Mouse (Mus musculus) MEL (cell line): Measurements from ENCODE around the gene Snx29. TPM values are rescaled to one million over a fixed set of nuclear protein-coding genes. Genes with fewer than 3 reads are reported as not detected.

Experiments used
- DNase-seq: peaks from one replicate; pipeline ENCODE4 v3.0.0; 2011; ENCODE audit warnings: low read depth, low spot score
- H3K27ac ChIP-seq: 2 replicates; pipeline ENCODE4 v1.5.1; 2012; ENCODE audit warnings: low read depth, mild to moderate bottlenecking, control low read depth, low read length, moderate library complexity; ENCODE audit not compliant: control insufficient read depth
- H3K27me3 ChIP-seq, 2 experiments: fragments of 150-350 bp in 1 of 2; sonication (generic) in 1 of 2; 2 replicates each; pipeline ENCODE4 v1.6.1; 2012; ENCODE audit warnings: low read length in 2 of 2, mild to moderate bottlenecking in 2 of 2, improper control_type of control experiment in 1 of 2, moderate library complexity in 1 of 2; ENCODE audit not compliant: insufficient read depth in 2 of 2, control insufficient read depth in 1 of 2
- H3K36me3 ChIP-seq, 2 experiments: 2 replicates each; pipeline ENCODE4 v1.6.1; 2012 to 2014; ENCODE audit warnings: low read length in 2 of 2, improper control_type of control experiment in 1 of 2, inconsistent platforms in 1 of 2, mild to moderate bottlenecking in 1 of 2; ENCODE audit not compliant: insufficient read depth in 2 of 2, control insufficient read depth in 1 of 2
- H3K4me1 ChIP-seq, 2 experiments: fragments of 150-350 bp in 1 of 2; sonication (generic) in 1 of 2; 2 replicates each; pipeline ENCODE4 v1.6.1; 2012; ENCODE audit warnings: low read length in 2 of 2, improper control_type of control experiment in 1 of 2, mild to moderate bottlenecking in 1 of 2; ENCODE audit not compliant: insufficient read depth in 2 of 2, control insufficient read depth in 1 of 2
- H3K4me3 ChIP-seq, 2 experiments: fragments of 150-350 bp in 1 of 2; sonication (generic) in 1 of 2; 2 replicates each; pipeline ENCODE4 v1.5.1; 2012; ENCODE audit warnings: low read depth in 2 of 2, low read length in 2 of 2, mild to moderate bottlenecking in 2 of 2, moderate library complexity in 2 of 2, control low read depth in 1 of 2, improper control_type of control experiment in 1 of 2; ENCODE audit not compliant: control insufficient read depth in 1 of 2, insufficient read depth in 1 of 2
- H3K79me2 ChIP-seq: 2 replicates; pipeline ENCODE4 v1.6.1; 2012; ENCODE audit warnings: mild to moderate bottlenecking, low read length, moderate library complexity; ENCODE audit not compliant: control insufficient read depth, poor library complexity, insufficient read depth
- H3K9ac ChIP-seq: 2 replicates; pipeline ENCODE4 v1.6.1; 2012; ENCODE audit warnings: low read depth, mild to moderate bottlenecking, control low read depth, low read length, moderate library complexity; ENCODE audit not compliant: control insufficient read depth, poor library complexity, severe bottlenecking
- H3K9me3 ChIP-seq: fragments of 150-350 bp; sonication (generic); replicated peaks from 2 replicates; pipeline ENCODE4 v1.6.1; 2012; ENCODE audit warnings: mild to moderate bottlenecking, low read length, improper control_type of control experiment, moderate library complexity; ENCODE audit not compliant: insufficient read depth
- BHLHE40 ChIP-seq: IDR thresholded peaks from 2 replicates; pipeline ENCODE4 v1.6.1; 2012; ENCODE audit warnings: low read depth, mild to moderate bottlenecking, inconsistent platforms, low read length, improper control_type of control experiment, borderline replicate concordance
- CHD2 ChIP-seq: IDR thresholded peaks from 2 replicates; pipeline ENCODE4 v1.6.1; 2011; ENCODE audit warnings: low read length, improper control_type of control experiment
- CTCF ChIP-seq, 3 experiments: IDR thresholded peaks in 2 of 3; conservative IDR thresholded peaks in 1 of 3; 2 replicates each; pipeline ENCODE4 v1.5.1; 2011 to 2012; ENCODE audit warnings: low read length in 3 of 3, low read depth in 2 of 3, mild to moderate bottlenecking in 2 of 3, improper control_type of control experiment in 1 of 3, inconsistent platforms in 1 of 3, mixed read lengths in 1 of 3, moderate library complexity in 1 of 3; ENCODE audit not compliant: control insufficient read depth in 1 of 3, insufficient read depth in 1 of 3, poor library complexity in 1 of 3, severe bottlenecking in 1 of 3
- GABPA ChIP-seq: IDR thresholded peaks from 2 replicates; pipeline ENCODE4 v1.6.1; 2012; ENCODE audit warnings: low read depth, mild to moderate bottlenecking, inconsistent platforms, low read length, improper control_type of control experiment, moderate library complexity
- JUND ChIP-seq: IDR thresholded peaks from 2 replicates; pipeline ENCODE4 v1.6.1; 2011; ENCODE audit warnings: low read depth, mild to moderate bottlenecking, improper control_type of control experiment, low read length
- KAT2A ChIP-seq: conservative IDR thresholded peaks from 2 replicates; pipeline ENCODE4 v1.6.1; 2012; ENCODE audit warnings: low read depth, low read length, improper control_type of control experiment, inconsistent platforms
- MAFK ChIP-seq: IDR thresholded peaks from 2 replicates; pipeline ENCODE4 v1.6.1; 2011; ENCODE audit warnings: low read depth, mild to moderate bottlenecking, low read length, improper control_type of control experiment, borderline replicate concordance
- MAX ChIP-seq: IDR thresholded peaks from 2 replicates; pipeline ENCODE4 v1.6.1; 2011; ENCODE audit warnings: low read length, improper control_type of control experiment
- MAZ ChIP-seq: IDR thresholded peaks from 2 replicates; pipeline ENCODE4 v1.6.1; 2012; ENCODE audit warnings: low read depth, mild to moderate bottlenecking, inconsistent platforms, low read length, improper control_type of control experiment
- MYB ChIP-seq: IDR thresholded peaks from 2 replicates; pipeline ENCODE4 v1.6.1; 2011; ENCODE audit warnings: mild to moderate bottlenecking, low read depth, low read length, improper control_type of control experiment
- POLR2AphosphoS2 ChIP-seq: IDR thresholded peaks from 2 replicates; pipeline ENCODE4 v1.6.1; 2011; ENCODE audit warnings: low read length, improper control_type of control experiment
- POLR2AphosphoS5 ChIP-seq: IDR thresholded peaks from 2 replicates; pipeline ENCODE4 v1.6.1; 2012; ENCODE audit warnings: low read depth, borderline replicate concordance, mild to moderate bottlenecking, inconsistent platforms, low read length, moderate library complexity, mixed read lengths
- RAD21 ChIP-seq: IDR thresholded peaks from 2 replicates; pipeline ENCODE4 v1.6.1; 2011; ENCODE audit warnings: mild to moderate bottlenecking, low read depth, low read length, improper control_type of control experiment
- RCOR1 ChIP-seq: IDR thresholded peaks from 2 replicates; pipeline ENCODE4 v1.6.1; 2012; ENCODE audit warnings: low read depth, mild to moderate bottlenecking, inconsistent platforms, low read length, improper control_type of control experiment
- SMC3 ChIP-seq: IDR thresholded peaks from 2 replicates; pipeline ENCODE4 v1.6.1; 2011; ENCODE audit warnings: low read depth, low read length, improper control_type of control experiment
- TAL1 ChIP-seq: IDR thresholded peaks from 2 replicates; pipeline ENCODE4 v1.6.1; 2012; ENCODE audit warnings: mild to moderate bottlenecking, inconsistent platforms, low read length, moderate library complexity, mixed read lengths
- USF2 ChIP-seq, 2 experiments: IDR thresholded peaks; 2 replicates each; pipeline ENCODE4 v1.6.1; 2011 to 2012; ENCODE audit warnings: improper control_type of control experiment in 2 of 2, low read length in 2 of 2, borderline replicate concordance in 1 of 2, inconsistent platforms in 1 of 2, low read depth in 1 of 2, mild to moderate bottlenecking in 1 of 2; ENCODE audit not compliant: insufficient read depth in 1 of 2
- ZKSCAN1 ChIP-seq: IDR thresholded peaks from 2 replicates; pipeline ENCODE4 v1.6.1; 2012; ENCODE audit warnings: low read depth, mild to moderate bottlenecking, inconsistent platforms, low read length, improper control_type of control experiment, moderate library complexity
- ZNF384 ChIP-seq: IDR thresholded peaks from 2 replicates; pipeline ENCODE4 v1.6.1; 2012; ENCODE audit warnings: low read depth, mild to moderate bottlenecking, inconsistent platforms, low read length, improper control_type of control experiment
- polyA plus RNA-seq, 2 experiments: library from polyadenylated mRNA; stranded (reverse) in 1 of 2; unstranded in 1 of 2; fragments of >175 nt in 1 of 2; fragments of >200 nt in 1 of 2; gene quantifications; 2 replicates each; pipeline versions ENCODE4 v1.2.1 to v1.2.4; 2012; ENCODE audit warnings: low replicate concordance in 2 of 2, low read depth in 1 of 2; ENCODE audit not compliant: insufficient read length in 2 of 2, insufficient read depth in 1 of 2, missing spikeins in 1 of 2
- total RNA-seq: library from RNA; depleted of rRNA; stranded (reverse); fragments of 300-350 nt; gene quantifications from 2 replicates; pipeline ENCODE4 v1.2.3, GENCODE M21; 2012

Gene Snx29
- total and polyA plus RNA-seq, 3 experiments, result 0.72 to 0.73 TPM; not detected in 1

DNA sequence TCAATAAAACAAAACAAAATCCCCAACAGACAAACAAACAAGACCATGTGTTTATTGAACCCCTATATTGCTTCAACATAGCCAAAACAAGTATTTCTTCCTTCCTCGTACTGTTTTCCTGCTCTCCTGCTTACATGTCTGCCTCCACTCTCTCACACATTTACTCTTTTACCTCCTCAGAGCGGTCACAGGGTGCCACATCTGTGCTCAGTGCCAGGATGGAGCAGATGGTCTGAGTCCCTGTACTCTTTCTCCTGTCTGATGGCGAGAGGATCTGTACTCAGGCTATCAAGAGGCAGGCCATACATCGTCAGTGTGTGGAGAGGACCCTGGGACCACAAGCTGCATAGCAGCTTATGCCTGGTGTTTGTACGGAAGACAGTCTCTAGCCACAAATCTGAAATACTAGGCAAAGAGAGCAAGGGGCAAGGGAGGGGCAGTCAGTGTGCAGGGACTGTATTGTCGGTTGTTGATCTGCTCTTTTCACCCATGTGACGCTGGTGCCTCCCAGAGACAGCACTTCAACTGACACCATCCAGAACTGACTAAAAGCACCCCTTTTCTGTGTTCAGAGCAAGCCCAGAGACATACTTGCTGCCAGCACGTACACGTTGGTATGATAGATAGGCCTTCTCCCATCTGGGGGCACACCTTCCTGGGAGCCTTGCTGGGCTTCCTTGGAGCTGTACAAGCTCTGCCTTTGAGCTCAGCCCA, 368.9 kb downstream of the Snx29 start:
- no peak for DNase-seq
- Histone ChIP-seq H3K4me1 (no peaks in the 10 kb centered on the region), H3K79me2 (no peaks in the 10 kb centered on the region), H3K9me3 (no peaks in the 10 kb centered on the region), H3K27me3 (no peaks in the 10 kb centered on the region), H3K27ac (no peak overlapping the region), H3K36me3 (no peaks in the 10 kb centered on the region), H3K9ac (no peak overlapping the region), H3K4me3 (no peak overlapping the region)
- TF ChIP-seq POLR2AphosphoS5, result no peak

DNA sequence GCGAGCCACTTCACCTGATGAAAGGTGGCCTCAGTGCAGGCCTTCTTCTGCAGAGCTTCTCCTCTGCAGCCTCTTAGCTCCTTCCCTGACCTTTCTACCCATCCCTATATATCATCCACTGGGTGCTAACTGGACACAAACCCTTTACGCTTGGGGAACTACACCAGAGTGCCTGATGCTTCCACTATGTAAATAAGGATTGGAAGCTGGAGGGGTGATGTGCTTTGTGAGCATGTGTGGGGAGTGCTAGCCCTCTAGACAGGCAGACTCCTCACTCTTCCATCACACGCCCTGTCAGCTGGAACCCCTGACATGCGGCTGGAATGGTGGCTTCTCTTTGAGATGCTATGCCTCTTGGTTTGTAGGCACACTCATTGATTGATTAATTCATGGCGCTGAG, 370.0 kb downstream of the Snx29 start:
- no peaks in the 10 kb centered on the region for H3K27me3 ChIP-seq
- H3K4me3 ChIP-seq, result no peak overlapping the region

GRCm38 (mm10) chr16:11694386-11694785, 371.7 kb downstream of the Snx29 start:
- Histone ChIP-seq H3K27me3 (no peaks in the 10 kb centered on the region), H3K9ac (no peak overlapping the region), H3K4me1 (no peaks in the 10 kb centered on the region), H3K27ac (no peak overlapping the region), H3K4me3 (no peak overlapping the region), H3K9me3 (no peaks in the 10 kb centered on the region), H3K79me2 (no peaks in the 10 kb centered on the region), H3K36me3 (no peaks in the 10 kb centered on the region)
- TF ChIP-seq MAZ, result no peak
- no peak for TF ChIP-seq BHLHE40
- TF ChIP-seq GABPA, result no peak
- TF ChIP-seq JUND, result no peak
- no peak for TF ChIP-seq SMC3
- no peak for TF ChIP-seq MAX
- TF ChIP-seq KAT2A, result no peak
- no peak for TF ChIP-seq MAFK
- no peak for TF ChIP-seq TAL1
- TF ChIP-seq ZNF384, result no peak
- TF ChIP-seq POLR2AphosphoS2, result no peak
- TF ChIP-seq MYB, result no peak
- TF ChIP-seq ZKSCAN1, result no peak
- TF ChIP-seq POLR2AphosphoS5, result no peak
- TF ChIP-seq CHD2, result no peak
- TF ChIP-seq RCOR1, result no peak
- TF ChIP-seq USF2 (IDR thresholded peaks at IDR 0.05; ENCODE audit: borderline replicate concordance in 1 of 2, insufficient read depth in 1 of 2, low read depth in 1 of 2, low read length in 2 of 2), result no peak
- no peak for TF ChIP-seq CTCF (IDR thresholded peaks at IDR 0.05 in 2 of 3, conservative IDR thresholded peaks at IDR 0.05 in 1 of 3; ENCODE audit: control insufficient read depth in 1 of 3, insufficient read depth in 1 of 3, low read depth in 2 of 3, low read length in 3 of 3, poor library complexity in 1 of 3, severe bottlenecking in 1 of 3)
- DNase-seq, result no peak

More for the DNA sequence above, 370.0 kb downstream of the Snx29 start:
- no peak for DNase-seq
- Histone ChIP-seq H3K36me3 (no peaks in the 10 kb centered on the region), H3K9ac (no peak overlapping the region), H3K4me1 (no peaks in the 10 kb centered on the region), H3K9me3 (no peaks in the 10 kb centered on the region), H3K27ac (no peak overlapping the region), H3K79me2 (no peaks in the 10 kb centered on the region)
- TF ChIP-seq RAD21 (no peak), CTCF (IDR thresholded peaks at IDR 0.05 in 2 of 3, conservative IDR thresholded peaks at IDR 0.05 in 1 of 3; ENCODE audit: control insufficient read depth in 1 of 3, insufficient read depth in 1 of 3, low read depth in 2 of 3, low read length in 3 of 3, poor library complexity in 1 of 3, severe bottlenecking in 1 of 3) (no peak)
